Mouse (Mus musculus): ENCODE data around the gene Ndufs1. TPM values are rescaled to one million over a fixed set of nuclear protein-coding genes. Genes with fewer than 3 reads are reported as not detected.

Gene Ndufs1
- polyA plus RNA-seq, 2 experiments = 57.9 to 108 TPM

- no peaks in the 10 kb centered on the region for H3K9me3 ChIP-seq (ENCODE audit: control insufficient read depth, low read length)
- peak within 1 kb of the TSS; percentile 100 for H3K9ac ChIP-seq (replicated peaks)
- peaks cover 0 to 19% of the 10 kb centered on the region in 2 experiments; a peak in 3 of 4 replicates for H3K4me1 ChIP-seq (replicated peaks; ENCODE audit: control insufficient read depth in 2 of 2, insufficient read depth in 2 of 2, low read length in 1 of 2)
- ATAC-seq (ENCODE audit: insufficient read depth) (peak; percentile 77), DNase-seq (ENCODE audit: low read depth in 3 of 3, low spot score in 3 of 3) (peak; percentile 69 to 77 (median 69))
- peak within 1 kb of the TSS; percentile 70 for H3K4me2 ChIP-seq (ENCODE audit: low read depth)
- no peaks in the 10 kb centered on the region for H3K27me3 ChIP-seq (ENCODE audit: control insufficient read depth, insufficient read depth, low read length)
- peaks cover 12% of the 10 kb centered on the region for H3K36me3 ChIP-seq (replicated peaks; ENCODE audit: control insufficient read depth, insufficient read depth, low read depth)
- peak within 1 kb of the TSS; percentile 94 for H3K27ac ChIP-seq
- TF ChIP-seq CTCF (IDR thresholded peaks at IDR 0.05; ENCODE audit: low read depth) (peak; percentile 84), EP300 (IDR thresholded peaks at IDR 0.05; ENCODE audit: low read depth) (no peak)
- whole genome bisulfite sequencing (ENCODE audit: insufficient replicate concordance) = under 1% methylated on average over 33 of the region's 42 CpGs
- H3K4me3 ChIP-seq (ENCODE audit: insufficient read depth in 1 of 2, low read depth in 2 of 2, low read length in 2 of 2) = peak within 1 kb of the TSS; percentile 86 to 89
Observed at GRCm38 (mm10) chr1:63114136-63114781, 62.4 kb downstream of the Ndufs1 start, which contains the start of gene Ino80d. TSS of gene Ino80d (minus strand) at chr1:63114667.

DNA sequence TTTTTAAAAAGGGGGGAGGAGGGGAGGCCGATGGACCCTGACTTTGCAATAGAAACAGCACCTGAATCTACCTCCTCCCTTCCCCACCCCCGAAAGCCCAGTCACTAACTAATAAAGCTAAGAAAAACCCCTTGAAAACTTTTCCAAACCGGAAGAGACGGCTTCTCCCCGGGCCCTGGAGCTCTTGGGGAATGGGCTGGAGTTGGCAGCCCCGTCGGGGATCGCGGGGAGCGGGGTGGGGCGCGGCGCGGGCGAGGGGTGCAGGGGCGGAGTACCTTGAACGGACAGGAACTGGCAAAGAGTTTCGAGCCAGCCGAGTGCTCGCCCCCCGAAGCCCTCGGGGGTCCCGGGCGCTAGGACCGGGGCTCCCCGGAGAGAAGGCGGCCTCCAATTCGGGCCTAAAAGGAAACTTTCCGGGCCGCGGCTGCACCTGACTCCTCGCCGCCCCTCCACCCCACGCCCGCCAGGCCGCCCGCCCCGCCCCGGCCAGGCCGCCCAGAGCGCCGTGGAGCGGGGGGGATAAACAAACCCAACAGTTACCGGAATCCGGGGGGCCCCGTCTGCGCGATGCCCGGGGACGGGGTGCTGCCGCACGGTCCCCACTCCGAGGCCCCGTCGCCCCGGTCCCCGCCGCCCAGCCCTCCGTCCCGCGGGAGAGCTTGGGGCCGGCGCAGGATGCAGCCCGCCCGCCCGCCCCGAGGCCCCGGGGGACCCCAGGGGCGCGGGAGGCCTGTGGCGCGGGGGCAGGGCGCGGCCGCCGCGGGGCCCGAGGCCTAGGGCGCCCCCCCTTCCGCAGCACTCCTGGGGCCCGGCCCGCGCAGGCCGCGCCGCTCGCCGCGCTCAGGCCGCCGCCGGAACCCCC lies 63.1 kb downstream of the Ndufs1 start:
- H3K4me3 ChIP-seq (ENCODE audit: insufficient read depth in 1 of 2, low read depth in 2 of 2, low read length in 2 of 2) = peak overlapping the region; percentile 86 to 89
- H3K9ac ChIP-seq (replicated peaks) = peak overlapping the region; percentile 100
- H3K27ac ChIP-seq = peak overlapping the region; percentile 94
- peak in 1 of 3 experiments; percentile 44 for DNase-seq (ENCODE audit: low read depth in 3 of 3, low spot score in 3 of 3)
- H3K27me3 ChIP-seq (ENCODE audit: control insufficient read depth, insufficient read depth, low read length) = no peaks in the 10 kb centered on the region
- peaks cover 6% of the 10 kb centered on the region for H3K36me3 ChIP-seq (replicated peaks; ENCODE audit: control insufficient read depth, insufficient read depth, low read depth)
- ATAC-seq (ENCODE audit: insufficient read depth) = peak; percentile 78
- no peak for TF ChIP-seq CTCF (IDR thresholded peaks at IDR 0.05; ENCODE audit: low read depth)
- no peaks in the 10 kb centered on the region for H3K9me3 ChIP-seq (ENCODE audit: control insufficient read depth, low read length)
- WGBS (ENCODE audit: insufficient replicate concordance) = 2% methylated on average over 42 of the region's 92 CpGs
- peaks cover 0 to 20% of the 10 kb centered on the region in 2 experiments; a peak in 3 of 4 replicates for H3K4me1 ChIP-seq (replicated peaks; ENCODE audit: control insufficient read depth in 2 of 2, insufficient read depth in 2 of 2, low read length in 1 of 2)
- H3K4me2 ChIP-seq (ENCODE audit: low read depth) = peak overlapping the region; percentile 70

DNA sequence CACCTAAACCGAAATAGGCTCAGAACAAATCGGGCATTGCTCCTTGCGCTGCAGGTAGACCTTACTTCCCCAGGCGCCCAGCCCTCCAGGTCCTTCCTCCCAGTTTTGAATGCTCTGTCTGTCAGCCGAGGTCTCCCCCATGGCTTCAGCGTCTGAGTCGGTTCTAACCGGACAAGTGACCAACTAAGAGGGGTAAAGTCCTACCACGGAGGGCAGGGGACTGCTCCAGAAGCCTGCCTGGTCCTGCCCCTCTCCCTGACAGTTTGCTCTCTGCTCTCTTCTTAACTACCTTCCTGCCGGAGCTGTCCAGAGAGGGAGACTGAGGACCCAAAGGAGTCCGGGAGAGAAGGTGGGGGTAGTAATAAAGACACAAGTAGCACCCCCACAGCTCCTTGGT lies 63.8 kb downstream of the Ndufs1 start:
- DNase-seq (ENCODE audit: low read depth in 3 of 3, low spot score in 3 of 3) = no peak
- peak overlapping the region; percentile 100 for H3K9ac ChIP-seq (replicated peaks)
- H3K4me3 ChIP-seq (ENCODE audit: insufficient read depth in 1 of 2, low read depth in 2 of 2, low read length in 2 of 2) = peak overlapping the region; percentile 86 to 89
- H3K9me3 ChIP-seq (ENCODE audit: control insufficient read depth, low read length) = no peaks in the 10 kb centered on the region
- H3K36me3 ChIP-seq (replicated peaks; ENCODE audit: control insufficient read depth, insufficient read depth, low read depth) = no peaks in the 10 kb centered on the region; the same call in 1 of the 2 replicates
- H3K27me3 ChIP-seq (ENCODE audit: control insufficient read depth, insufficient read depth, low read length) = no peaks in the 10 kb centered on the region
- no peak for TF ChIP-seq CTCF (IDR thresholded peaks at IDR 0.05; ENCODE audit: low read depth)
- TF ChIP-seq EP300 (IDR thresholded peaks at IDR 0.05; ENCODE audit: low read depth) = no peak
- WGBS (ENCODE audit: insufficient replicate concordance) = 2% methylated on average over 11 of the region's 11 CpGs
- no peak for ATAC-seq (ENCODE audit: insufficient read depth)
- H3K4me2 ChIP-seq (ENCODE audit: low read depth) = peak overlapping the region; percentile 70
- H3K4me1 ChIP-seq (replicated peaks; ENCODE audit: control insufficient read depth in 2 of 2, insufficient read depth in 2 of 2, low read length in 1 of 2) = peaks cover 0 to 18% of the 10 kb centered on the region in 2 experiments; a peak in 3 of 4 replicates
- H3K27ac ChIP-seq = peak overlapping the region; percentile 94

- 48% methylated on average over 8 of the region's 8 CpGs for WGBS (ENCODE audit: insufficient replicate concordance)
- Histone ChIP-seq H3K27ac (peak overlapping the region; percentile 94), H3K4me1 (replicated peaks; ENCODE audit: control insufficient read depth in 2 of 2, insufficient read depth in 2 of 2, low read length in 1 of 2) (peaks cover 0 to 18% of the 10 kb centered on the region in 2 experiments; a peak in 3 of 4 replicates), H3K9ac (replicated peaks) (peak overlapping the region; percentile 100), H3K27me3 (ENCODE audit: control insufficient read depth, insufficient read depth, low read length) (no peaks in the 10 kb centered on the region), H3K4me2 (ENCODE audit: low read depth) (peak overlapping the region; percentile 70), H3K36me3 (replicated peaks; ENCODE audit: control insufficient read depth, insufficient read depth, low read depth) (no peaks in the 10 kb centered on the region; the same call in 1 of the 2 replicates), H3K4me3 (ENCODE audit: insufficient read depth in 1 of 2, low read depth in 2 of 2, low read length in 2 of 2) (peak overlapping the region; percentile 86 to 89), H3K9me3 (ENCODE audit: control insufficient read depth, low read length) (no peaks in the 10 kb centered on the region)
- DNase-seq (ENCODE audit: low read depth in 3 of 3, low spot score in 3 of 3) (no peak), ATAC-seq (ENCODE audit: insufficient read depth) (no peak)
- TF ChIP-seq EP300 (IDR thresholded peaks at IDR 0.05; ENCODE audit: low read depth) (no peak), CTCF (IDR thresholded peaks at IDR 0.05; ENCODE audit: low read depth) (no peak)
Observed at GRCm38 (mm10) chr1:63112151-63112864, 64.3 kb downstream of the Ndufs1 start.

Data from liver, embryonic 14.5 days (tissue).